In the genomic region with DNA sequence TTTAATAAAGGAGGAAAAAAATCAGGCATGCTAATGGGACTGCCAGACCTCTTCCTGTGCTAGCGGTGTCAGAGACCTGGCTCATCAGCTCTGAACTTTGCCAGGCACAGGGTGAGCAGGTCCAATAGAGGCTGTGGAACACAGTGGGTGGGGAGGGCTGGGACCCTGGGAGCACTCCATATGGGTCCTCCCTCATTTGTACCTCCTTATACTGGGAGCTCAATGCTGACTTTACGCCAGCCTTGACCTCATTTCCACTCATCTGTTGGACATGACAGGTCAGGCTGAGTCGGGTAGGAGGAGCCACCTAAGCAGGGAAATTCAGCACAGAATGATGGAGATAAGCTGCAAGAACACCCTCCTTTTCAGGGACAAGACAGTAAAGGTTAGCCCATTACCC, we compare ENCODE assay signal across 8 mouse cellular contexts. TPM values are rescaled to one million over a fixed set of nuclear protein-coding genes. Genes with fewer than 3 reads are reported as not detected.
DNase-seq lines count a peak whose midpoint lies in the region; ATAC-seq and TF ChIP-seq lines count a peak whose summit lies in the region.

No protein-coding gene starts in this region.

- no peaks in the 10 kb centered on the region for H3K79me2 ChIP-seq in heart, adult 2 months (replicated peaks; ENCODE audit: control insufficient read depth, insufficient read depth, low read length)
- H3K79me2 ChIP-seq in CH12.LX (replicated peaks; ENCODE audit: control insufficient read depth, extremely low read depth, insufficient read depth, poor library complexity, severe bottlenecking) = peaks cover 17% of the 10 kb centered on the region

- intact Hi-C loops in heart, adult 2 months (cut with DNase I) = loop anchor here (2.0 kb wide), 2 partner anchors 13 to 27 kb away; no protein-coding TSS in a partner anchor
- intact Hi-C loops in left cerebral cortex, postnatal 14 days (cut with DNase I) = loop anchor here (5.0 kb wide), 1 partner anchor 56 kb away; no protein-coding TSS in a partner anchor

- 43% methylated on average over 3 of the region's 3 CpGs for WGBS in heart, adult 2 months
- WGBS in embryonic facial prominence, embryonic 13.5 days = 82% methylated on average over 3 of the region's 3 CpGs
- 89% methylated on average over 3 of the region's 3 CpGs for WGBS in limb, embryonic 10.5 days

- in situ Hi-C loops in CH12.LX (cut with MboI; ENCODE audit: low pct_ligation_motif_present, low pct_unique_long_range_greater_than_20kb, low sequenced_read_pairs) = loop anchor here (5.0 kb wide), 1 partner anchor 61 kb away; a partner anchor contains a TSS

- peaks cover 7% of the 10 kb centered on the region for H3K36me3 ChIP-seq in heart, adult 2 months (ENCODE audit: control insufficient read depth, insufficient read depth, low read length)
- peaks cover 52 to 87% of the 10 kb centered on the region in 2 experiments for H3K36me3 ChIP-seq in CH12.LX (replicated peaks in 1 of 2; ENCODE audit: control insufficient read depth in 1 of 2, insufficient read depth in 1 of 2, low read length in 1 of 2)
- H3K36me3 ChIP-seq in embryonic facial prominence, embryonic 13.5 days = peaks cover 57% of the 10 kb centered on the region
- H3K36me3 ChIP-seq in limb, embryonic 10.5 days = peaks cover 83% of the 10 kb centered on the region

- H3K9ac ChIP-seq in heart, adult 2 months (ENCODE audit: low read depth, low read length) = no peak overlapping the region
- H3K9ac ChIP-seq in CH12.LX (ENCODE audit: insufficient read depth, low read depth) = no peak overlapping the region
- no peak overlapping the region for H3K9ac ChIP-seq in embryonic facial prominence, embryonic 13.5 days

- no peak for DNase-seq in heart, adult 2 months
- no peak for DNase-seq in heart, adult 8-10 months (ENCODE audit: low spot score)
- no peak for DNase-seq in CH12.LX (ENCODE audit: extremely low read depth)
- no peak for DNase-seq in limb, embryonic 10.5 days (ENCODE audit: low spot score)
- DNase-seq in urinary bladder, postnatal 25 days (ENCODE audit: low spot score) = no peak
- no peak for DNase-seq in left cerebral cortex, postnatal 14 days (ENCODE audit: low spot score in 2 of 2)
- DNase-seq in c-Kit-positive CD71-positive TER-119-positive erythroid progenitor cells, embryonic 14.5 days (ENCODE audit: low spot score) = no peak

- TF ChIP-seq POLR2A in heart, adult 2 months (IDR thresholded peaks at IDR 0.05; ENCODE audit: insufficient read depth, low read depth, low read length) = no peak
- no peak for TF ChIP-seq POLR2A in CH12.LX (IDR thresholded peaks at IDR 0.05; ENCODE audit: low read depth, low read length)

- ATAC-seq in embryonic facial prominence, embryonic 13.5 days (ENCODE audit: insufficient number of reproducible peaks, insufficient read depth, low FRiP score, low TSS enrichment, low read depth) = no peak

- no peak for TF ChIP-seq EP300 in heart, adult 2 months (IDR thresholded peaks at IDR 0.05; ENCODE audit: insufficient read depth, low read depth, low read length)
- no peak for TF ChIP-seq EP300 in CH12.LX (IDR thresholded peaks at IDR 0.05; ENCODE audit: low read length)

- no peak for TF ChIP-seq RAD21 in CH12.LX (IDR thresholded peaks at IDR 0.05; ENCODE audit: low read depth, low read length)

- dilution Hi-C loops in CH12.LX (cut with MboI; ENCODE audit: extremely low pct_ligation_motif_present, extremely low pct_unique_long_range_greater_than_20kb, low sequenced_read_pairs) = no loop called here

- peaks cover 12% of the 10 kb centered on the region for H3K4me1 ChIP-seq in heart, adult 2 months (ENCODE audit: control insufficient read depth, insufficient read depth, low read length)
- H3K4me1 ChIP-seq in CH12.LX (ENCODE audit: control insufficient read depth in 1 of 2, insufficient read depth in 2 of 2) = peaks cover 7 to 31% of the 10 kb centered on the region in 2 experiments
- H3K4me1 ChIP-seq in embryonic facial prominence, embryonic 13.5 days = peaks cover 27% of the 10 kb centered on the region
- peaks cover 30% of the 10 kb centered on the region for H3K4me1 ChIP-seq in limb, embryonic 10.5 days

- H3K27me3 ChIP-seq in heart, adult 2 months (ENCODE audit: control insufficient read depth, insufficient read depth, low read length) = no peaks in the 10 kb centered on the region
- H3K27me3 ChIP-seq in CH12.LX (replicated peaks) = no peaks in the 10 kb centered on the region
- no peaks in the 10 kb centered on the region for H3K27me3 ChIP-seq in embryonic facial prominence, embryonic 13.5 days
- no peaks in the 10 kb centered on the region for H3K27me3 ChIP-seq in limb, embryonic 10.5 days (ENCODE audit: low read depth, poor library complexity, severe bottlenecking)

- H3K4me2 ChIP-seq in CH12.LX (ENCODE audit: insufficient read depth, low read depth, poor library complexity, severe bottlenecking) = peak overlapping the region; percentile 52; the same call in 1 of the 2 replicates
- H3K4me2 ChIP-seq in embryonic facial prominence, embryonic 13.5 days = peak overlapping the region; percentile 59

- no peak overlapping the region for H3K4me3 ChIP-seq in heart, adult 2 months
- H3K4me3 ChIP-seq in CH12.LX (replicated peaks in 1 of 3; ENCODE audit: low read depth in 2 of 3, low read length in 2 of 3, poor library complexity in 1 of 3) = no peak overlapping the region
- H3K4me3 ChIP-seq in embryonic facial prominence, embryonic 13.5 days = no peak overlapping the region
- H3K4me3 ChIP-seq in limb, embryonic 10.5 days = peak overlapping the region; percentile 87; the same call in 1 of the 2 replicates

- no peak for TF ChIP-seq CTCF in heart, adult 2 months (IDR thresholded peaks at IDR 0.05)
- no peak for TF ChIP-seq CTCF in CH12.LX (conservative IDR thresholded peaks at IDR 0.05 in 1 of 2, IDR thresholded peaks at IDR 0.05 in 1 of 2; ENCODE audit: low read depth in 2 of 2, low read length in 2 of 2)

- no peaks in the 10 kb centered on the region for H3K9me3 ChIP-seq in CH12.LX (replicated peaks; ENCODE audit: low read length)
- no peaks in the 10 kb centered on the region for H3K9me3 ChIP-seq in embryonic facial prominence, embryonic 13.5 days
- no peaks in the 10 kb centered on the region for H3K9me3 ChIP-seq in limb, embryonic 10.5 days (replicated peaks)

- H3K27ac ChIP-seq in heart, adult 2 months = peak overlapping the region; percentile 9; the same call in 1 of the 2 replicates
- peak overlapping the region; percentile 74; the same call in 1 of the 2 replicates for H3K27ac ChIP-seq in CH12.LX (ENCODE audit: insufficient read depth, low read depth)
- H3K27ac ChIP-seq in embryonic facial prominence, embryonic 13.5 days = peak overlapping the region; percentile 97
- H3K27ac ChIP-seq in limb, embryonic 10.5 days = peak overlapping the region; percentile 91

TF ChIP-seq in CH12.LX, 34 proteins besides CTCF, POLR2A, EP300 and RAD21 (continues in another document):
- TF ChIP-seq CHD2 (IDR thresholded peaks at IDR 0.05; ENCODE audit: low read length) (no peak), MAFK (IDR thresholded peaks at IDR 0.05; ENCODE audit: insufficient replicate concordance, low read length) (no peak), IRF4 (IDR thresholded peaks at IDR 0.05; ENCODE audit: low read depth, low read length) (no peak), MYC (IDR thresholded peaks at IDR 0.05; ENCODE audit: low read depth, low read length) (no peak), JUN (IDR thresholded peaks at IDR 0.05; ENCODE audit: insufficient read depth, low read depth, low read length) (no peak), BHLHE40 (IDR thresholded peaks at IDR 0.05; ENCODE audit: low read depth, low read length) (no peak)

RNA-seq across cellular contexts. Expression of a gene that starts 1.2 kb away (rescaled TPM):
- 10 to 100 TPM; 13.6 to 14.8 TPM for total RNA-seq in heart, adult 2 months (2021)
- polyA plus RNA-seq in heart, adult 2 months (2012; rRNA removed) = 33.2 and 36.9 TPM in 2 replicates
- total RNA-seq in heart, adult 8-10 months (2022) = 10 to 100 TPM; 13.6 to 15.2 (median 14.3) TPM
- total RNA-seq in CH12.LX (2012; rRNA removed) (49.8 and 58.7 TPM in 2 replicates), CH12.LX (2014; rRNA removed) (47.3 and 55.1 TPM in 2 replicates)
- polyA plus RNA-seq in CH12.LX (2012; ENCODE audit: insufficient read length, low read depth) = 44.1 and 49.6 TPM in 2 replicates
- polyA plus RNA-seq in embryonic facial prominence, embryonic 13.5 days (2015; fragmentation: Nextera tagmentation; extraction: Ambion mirVana) = 98.8 and 105 TPM in 2 replicates
- 145 and 157 TPM in 2 replicates for polyA plus RNA-seq in limb, embryonic 10.5 days (2016; fragmentation: Nextera tagmentation; extraction: Ambion mirVana)
- 10 to 100 TPM; 41.1 to 50.0 TPM for total RNA-seq in left cerebral cortex, postnatal 14 days (2021)

RNA-seq across cellular contexts. Expression of a gene that starts 15.4 kb away (rescaled TPM):
- total RNA-seq in heart, adult 2 months (2021) = 100 to 1,000 TPM; 424 to 434 TPM
- polyA plus RNA-seq in heart, adult 2 months (2012; rRNA removed) = 641 and 822 TPM in 2 replicates
- total RNA-seq in heart, adult 8-10 months (2022) = 100 to 1,000 TPM; 397 to 430 (median 418) TPM
- total RNA-seq in CH12.LX (2012; rRNA removed) = 275 and 327 TPM in 2 replicates
- total RNA-seq in CH12.LX (2014; rRNA removed) = 334 and 352 TPM in 2 replicates
- polyA plus RNA-seq in CH12.LX (2012; ENCODE audit: insufficient read length, low read depth) = 318 and 325 TPM in 2 replicates
- 407 and 457 TPM in 2 replicates for polyA plus RNA-seq in embryonic facial prominence, embryonic 13.5 days (2015; fragmentation: Nextera tagmentation; extraction: Ambion mirVana)
- polyA plus RNA-seq in limb, embryonic 10.5 days (2016; fragmentation: Nextera tagmentation; extraction: Ambion mirVana) = 267 and 310 TPM in 2 replicates
- total RNA-seq in left cerebral cortex, postnatal 14 days (2021) = 100 to 1,000 TPM; 367 to 400 TPM

RNA-seq across cellular contexts. Expression of a gene that starts 26.5 kb away (rescaled TPM):
- total RNA-seq in heart, adult 2 months (2021) = not detected
- 0.06 and 0.08 TPM in 2 replicates for polyA plus RNA-seq in heart, adult 2 months (2012; rRNA removed)
- under 1 TPM in 1 of 4 experiments, not detected in 3; 0.28 TPM for total RNA-seq in heart, adult 8-10 months (2022)
- total RNA-seq in CH12.LX (2012; rRNA removed) (1.3 and 1.5 TPM in 2 replicates), CH12.LX (2014; rRNA removed) (1.1 and 1.4 TPM in 2 replicates)
- 1.7 and 3.0 TPM in 2 replicates for polyA plus RNA-seq in CH12.LX (2012; ENCODE audit: insufficient read length, low read depth)
- polyA plus RNA-seq in embryonic facial prominence, embryonic 13.5 days (2015; fragmentation: Nextera tagmentation; extraction: Ambion mirVana) = 7.7 and 9.8 TPM in 2 replicates
- 0.88 and 1.9 TPM in 2 replicates for polyA plus RNA-seq in limb, embryonic 10.5 days (2016; fragmentation: Nextera tagmentation; extraction: Ambion mirVana)
- total RNA-seq in left cerebral cortex, postnatal 14 days (2021) = under 1 TPM in 1 of 2 experiments, not detected in 1; 0.19 TPM

RNA-seq across cellular contexts. Expression of a gene that starts 38.3 kb away (rescaled TPM):
- total RNA-seq in heart, adult 2 months (2021) = 10 to 100 TPM; 32.4 to 34.2 TPM
- polyA plus RNA-seq in heart, adult 2 months (2012; rRNA removed) = 42.0 and 48.1 TPM in 2 replicates
- 10 to 100 TPM; 30.9 to 36.9 (median 32.8) TPM for total RNA-seq in heart, adult 8-10 months (2022)
- not detected in 2 replicates for total RNA-seq in CH12.LX (2012; rRNA removed)
- total RNA-seq in CH12.LX (2014; rRNA removed) = not detected in 2 replicates
- polyA plus RNA-seq in CH12.LX (2012; ENCODE audit: insufficient read length, low read depth) = not detected in 2 replicates
- polyA plus RNA-seq in embryonic facial prominence, embryonic 13.5 days (2015; fragmentation: Nextera tagmentation; extraction: Ambion mirVana) = 0.69 and 0.84 TPM in 2 replicates
- 0.94 and 1.0 TPM in 2 replicates for polyA plus RNA-seq in limb, embryonic 10.5 days (2016; fragmentation: Nextera tagmentation; extraction: Ambion mirVana)
- 1 to 10 TPM in 1 of 2 experiments, under 1 TPM in 1; 0.91 to 1.7 TPM for total RNA-seq in left cerebral cortex, postnatal 14 days (2021)

Comparison
In these comparisons a context has a peak if more than half of its experiments do, and no peak if none do; other contexts are left out.
1. H3K27ac ChIP-seq: peak in every context shown above with its lines; median percentile 97 in embryonic facial prominence, embryonic 13.5 days; 91 in limb, embryonic 10.5 days; 74 in CH12.LX; 9 in heart, adult 2 months.